Mouse (Mus musculus): ENCODE data around the gene Gpatch4.
A peak's percentile ranks its signal among the peaks of the same experiment; 100 is the strongest.

- TF ChIP-seq CTCF (IDR thresholded peaks at IDR 0.05) (peak; percentile 64), EP300 (IDR thresholded peaks at IDR 0.05) (no peak)
These were observed 32.2 kb upstream of the Gpatch4 start for GRCm38 (mm10) chr3:88010634-88011265.

Measured in lung, postnatal 0 days (tissue).